Mouse (Mus musculus): ENCODE results near the gene Filip1. TPM values are rescaled to one million over a fixed set of nuclear protein-coding genes. Genes with fewer than 3 reads are reported as not detected.
A peak's percentile ranks its signal among the peaks of the same experiment; 100 is the strongest.

The Filip1 gene
- polyA plus RNA-seq, 1 experiment = 1.7 TPM

GRCm38 (mm10) chr9:79983244-79983643 is 29.4 kb downstream of the Filip1 start:
- 86% methylated on average over 10 of the region's 10 CpGs for WGBS
- Histone ChIP-seq H3K27me3 (ENCODE audit: control insufficient read depth, insufficient read depth, low read length) (no peaks in the 10 kb centered on the region), H3K36me3 (ENCODE audit: control insufficient read depth, insufficient read depth, low read length) (no peaks in the 10 kb centered on the region), H3K27ac (ENCODE audit: insufficient read depth, low read depth, low read length) (no peak overlapping the region), H3K4me3 (ENCODE audit: low read depth, low read length) (no peak overlapping the region), H3K4me1 (ENCODE audit: control insufficient read depth, insufficient read depth, insufficient read length, low read length) (no peaks in the 10 kb centered on the region)
- TF ChIP-seq CTCF (IDR thresholded peaks at IDR 0.05; ENCODE audit: extremely low read depth, insufficient read length, insufficient replicate concordance, low read depth, low read length) (no peak), POLR2A (IDR thresholded peaks at IDR 0.05; ENCODE audit: low read depth, low read length) (no peak)

- no peak overlapping the region for H3K27ac ChIP-seq (ENCODE audit: insufficient read depth, low read depth, low read length)
- no peaks in the 10 kb centered on the region for H3K4me1 ChIP-seq (ENCODE audit: control insufficient read depth, insufficient read depth, insufficient read length, low read length)
- WGBS = 78% methylated on average over 2 of the region's 2 CpGs
- TF ChIP-seq CTCF (IDR thresholded peaks at IDR 0.05; ENCODE audit: extremely low read depth, insufficient read length, insufficient replicate concordance, low read depth, low read length) (no peak), POLR2A (IDR thresholded peaks at IDR 0.05; ENCODE audit: low read depth, low read length) (no peak)
- no peak overlapping the region for H3K4me3 ChIP-seq (ENCODE audit: low read depth, low read length)
- no peaks in the 10 kb centered on the region for H3K36me3 ChIP-seq (ENCODE audit: control insufficient read depth, insufficient read depth, low read length)
- no peaks in the 10 kb centered on the region; the same call in 1 of the 2 replicates for H3K27me3 ChIP-seq (ENCODE audit: control insufficient read depth, insufficient read depth, low read length)
Measured at GRCm38 (mm10) chr9:79979274-79979673, 33.4 kb downstream of the Filip1 start.

GRCm38 (mm10) chr9:79978228-79979024 is 34.2 kb downstream of the Filip1 start:
- H3K4me1 ChIP-seq (ENCODE audit: control insufficient read depth, insufficient read depth, insufficient read length, low read length) = no peaks in the 10 kb centered on the region
- no peaks in the 10 kb centered on the region for H3K36me3 ChIP-seq (ENCODE audit: control insufficient read depth, insufficient read depth, low read length)
- TF ChIP-seq CTCF (IDR thresholded peaks at IDR 0.05; ENCODE audit: extremely low read depth, insufficient read length, insufficient replicate concordance, low read depth, low read length) (no peak), POLR2A (IDR thresholded peaks at IDR 0.05; ENCODE audit: low read depth, low read length) (no peak)
- H3K4me3 ChIP-seq (ENCODE audit: low read depth, low read length) = no peak overlapping the region
- no peaks in the 10 kb centered on the region; the same call in 1 of the 2 replicates for H3K27me3 ChIP-seq (ENCODE audit: control insufficient read depth, insufficient read depth, low read length)
- H3K27ac ChIP-seq (ENCODE audit: insufficient read depth, low read depth, low read length) = no peak overlapping the region
- WGBS = 51% methylated on average over 12 of the region's 12 CpGs

GRCm38 (mm10) chr9:79977549-79977971 is 35.1 kb downstream of the Filip1 start:
- WGBS = 2% methylated on average over 13 of the region's 13 CpGs
- Histone ChIP-seq H3K27me3 (ENCODE audit: control insufficient read depth, insufficient read depth, low read length) (no peaks in the 10 kb centered on the region; the same call in 1 of the 2 replicates), H3K36me3 (ENCODE audit: control insufficient read depth, insufficient read depth, low read length) (no peaks in the 10 kb centered on the region), H3K4me3 (ENCODE audit: low read depth, low read length) (peak overlapping the region; percentile 37), H3K4me1 (ENCODE audit: control insufficient read depth, insufficient read depth, insufficient read length, low read length) (no peaks in the 10 kb centered on the region), H3K27ac (ENCODE audit: insufficient read depth, low read depth, low read length) (peak overlapping the region; percentile 14)
- TF ChIP-seq POLR2A (IDR thresholded peaks at IDR 0.05; ENCODE audit: low read depth, low read length) = no peak
- TF ChIP-seq CTCF (IDR thresholded peaks at IDR 0.05; ENCODE audit: extremely low read depth, insufficient read length, insufficient replicate concordance, low read depth, low read length) = no peak

- Histone ChIP-seq H3K27me3 (ENCODE audit: control insufficient read depth, insufficient read depth, low read length) (no peaks in the 10 kb centered on the region; the same call in 1 of the 2 replicates), H3K27ac (ENCODE audit: insufficient read depth, low read depth, low read length) (no peak overlapping the region), H3K36me3 (ENCODE audit: control insufficient read depth, insufficient read depth, low read length) (no peaks in the 10 kb centered on the region), H3K4me3 (ENCODE audit: low read depth, low read length) (peak overlapping the region; percentile 40), H3K4me1 (ENCODE audit: control insufficient read depth, insufficient read depth, insufficient read length, low read length) (no peaks in the 10 kb centered on the region)
- 50% methylated on average over 8 of the region's 8 CpGs for WGBS
- TF ChIP-seq POLR2A (IDR thresholded peaks at IDR 0.05; ENCODE audit: low read depth, low read length) (no peak), CTCF (IDR thresholded peaks at IDR 0.05; ENCODE audit: extremely low read depth, insufficient read length, insufficient replicate concordance, low read depth, low read length) (no peak)
Measured at GRCm38 (mm10) chr9:79976789-79977188, 35.9 kb downstream of the Filip1 start.

- Histone ChIP-seq H3K36me3 (ENCODE audit: control insufficient read depth, insufficient read depth, low read length) (no peaks in the 10 kb centered on the region), H3K27ac (ENCODE audit: insufficient read depth, low read depth, low read length) (no peak overlapping the region), H3K4me3 (ENCODE audit: low read depth, low read length) (no peak overlapping the region), H3K4me1 (ENCODE audit: control insufficient read depth, insufficient read depth, insufficient read length, low read length) (peaks cover 2% of the 10 kb centered on the region; the same call in 1 of the 2 replicates), H3K27me3 (ENCODE audit: control insufficient read depth, insufficient read depth, low read length) (no peaks in the 10 kb centered on the region; the same call in 1 of the 2 replicates)
- WGBS = 64% methylated on average over 5 of the region's 5 CpGs
- no peak for TF ChIP-seq POLR2A (IDR thresholded peaks at IDR 0.05; ENCODE audit: low read depth, low read length)
- TF ChIP-seq CTCF (IDR thresholded peaks at IDR 0.05; ENCODE audit: extremely low read depth, insufficient read length, insufficient replicate concordance, low read depth, low read length) = no peak
Measured at GRCm38 (mm10) chr9:79975121-79975520, 37.5 kb downstream of the Filip1 start.

GRCm38 (mm10) chr9:79973582-79973981 is 39.1 kb downstream of the Filip1 start:
- no peaks in the 10 kb centered on the region for H3K36me3 ChIP-seq (ENCODE audit: control insufficient read depth, insufficient read depth, low read length)
- WGBS = 92% methylated on average over 8 of the region's 8 CpGs

More at GRCm38 (mm10) chr9:79973582-79973981, 39.1 kb downstream of the Filip1 start:
- Histone ChIP-seq H3K27me3 (ENCODE audit: control insufficient read depth, insufficient read depth, low read length) (no peaks in the 10 kb centered on the region; the same call in 1 of the 2 replicates), H3K4me1 (ENCODE audit: control insufficient read depth, insufficient read depth, insufficient read length, low read length) (peaks cover 2% of the 10 kb centered on the region; the same call in 1 of the 2 replicates), H3K27ac (ENCODE audit: insufficient read depth, low read depth, low read length) (no peak overlapping the region), H3K4me3 (ENCODE audit: low read depth, low read length) (no peak overlapping the region)
- TF ChIP-seq CTCF (IDR thresholded peaks at IDR 0.05; ENCODE audit: extremely low read depth, insufficient read length, insufficient replicate concordance, low read depth, low read length) = no peak
- no peak for TF ChIP-seq POLR2A (IDR thresholded peaks at IDR 0.05; ENCODE audit: low read depth, low read length)
